Mouse (Mus musculus) heart, postnatal 0 days (tissue): Measurements from ENCODE around the gene Gm42688.

ENCODE experiments used
- CTCF ChIP-seq: IDR thresholded peaks from 2 replicates; pipeline ENCODE4 v1.5.1; 2016; ENCODE audit warnings: antibody characterized with exemption, control low read depth, low read depth
- EP300 ChIP-seq: IDR thresholded peaks from 2 replicates; pipeline ENCODE4 v1.6.1; 2016; ENCODE audit warnings: antibody characterized with exemption, low read depth

GRCm38 (mm10) chr6:83118369-83118768, 17.0 kb downstream of the Gm42688 start:
- TF ChIP-seq CTCF (no peak), EP300 (no peak)
